Mouse (Mus musculus) erythroid progenitor cell, adult 5-6 weeks (primary cell): ENCODE measurements at regions not wholly inside any gene's neighbourhood (a gene's known extent, or its start where the extent isn't known, plus 50 kb on each side); places are given as distances from the start of the nearest gene placed in this dataset.

Experiments used
- ATAC-seq: replicated peaks from 2 replicates; pipeline ENCODE4 v1.8.0; 2016; ENCODE audit warnings: moderate number of reproducible peaks, mild to moderate bottlenecking, moderate TSS enrichment, inconsistent platforms; ENCODE audit not compliant: poor library complexity, low FRiP score, severe bottlenecking

GRCm38 (mm10) chr7:135877091-135877874 lies 161.1 kb upstream of the Mki67 start:
- ATAC-seq, result no peak

- ATAC-seq, result no peak
Observed at GRCm38 (mm10) chr7:135878750-135879149, 162.6 kb upstream of the Mki67 start.

- no peak for ATAC-seq
Observed at GRCm38 (mm10) chr7:135880446-135880845, 164.3 kb upstream of the Mki67 start.

GRCm38 (mm10) chr7:135882306-135882705 lies 166.1 kb upstream of the Mki67 start:
- no peak for ATAC-seq

- no peak for ATAC-seq
Observed at GRCm38 (mm10) chr7:135888598-135888997, 172.4 kb upstream of the Mki67 start.

- no peak for ATAC-seq
Observed at GRCm38 (mm10) chr7:135889016-135889726, 173.0 kb upstream of the Mki67 start.

GRCm38 (mm10) chr7:135898876-135899275 lies 182.7 kb upstream of the Mki67 start:
- ATAC-seq, result no peak; the same call in 1 of the 2 replicates

- ATAC-seq, result no peak
Observed at GRCm38 (mm10) chr7:135899765-135900164, 183.6 kb upstream of the Mki67 start.

- no peak for ATAC-seq
Observed at GRCm38 (mm10) chr7:135900861-135901321, 184.7 kb upstream of the Mki67 start.

- no peak for ATAC-seq
Observed at GRCm38 (mm10) chr7:135902106-135903055, 186.2 kb upstream of the Mki67 start.

- ATAC-seq, result no peak
Observed at GRCm38 (mm10) chr7:135911376-135911775, 195.2 kb upstream of the Mki67 start.

GRCm38 (mm10) chr7:135913923-135914634 lies 197.9 kb upstream of the Mki67 start:
- ATAC-seq, result no peak

- no peak for ATAC-seq
Observed at GRCm38 (mm10) chr7:135923876-135924275, 207.7 kb upstream of the Mki67 start.

GRCm38 (mm10) chr7:135924641-135925040 lies 208.5 kb upstream of the Mki67 start:
- no peak for ATAC-seq

- ATAC-seq, result peak; percentile 70
Observed at GRCm38 (mm10) chr7:135930091-135930490, 213.9 kb upstream of the Mki67 start.

GRCm38 (mm10) chr7:135932595-135933175 lies 216.5 kb upstream of the Mki67 start:
- no peak for ATAC-seq

GRCm38 (mm10) chr7:135935180-135935579 lies 219.0 kb upstream of the Mki67 start:
- no peak for ATAC-seq

- ATAC-seq, result no peak
Observed at GRCm38 (mm10) chr7:135937465-135937864, 221.3 kb upstream of the Mki67 start.

- ATAC-seq, result no peak
Observed at GRCm38 (mm10) chr7:135939341-135939740, 223.2 kb upstream of the Mki67 start.
